Mouse (Mus musculus) embryonic facial prominence, embryonic 15.5 days (tissue): ENCODE measurements around the gene Vav3. TPM values are rescaled to one million over a fixed set of nuclear protein-coding genes. Genes with fewer than 3 reads are reported as not detected.
A peak's percentile ranks its signal among the peaks of the same experiment; 100 is the strongest.

Source experiments
- ATAC-seq: fragments of 200-750 bp; cut with Nextera tagmentation; 2 replicates; pipeline ENCODE4 v1.8.0; 2017; ENCODE audit warnings: low read depth, moderate TSS enrichment; ENCODE audit not compliant: insufficient number of reproducible peaks, low FRiP score, low TSS enrichment
- H3K27ac ChIP-seq: fragments of 300-500 bp; sonication (generic); replicated peaks from 2 replicates; pipeline ENCODE4 v1.5.1; 2015; ENCODE audit warnings: mild to moderate bottlenecking, inconsistent platforms
- H3K27me3 ChIP-seq: fragments of 300-500 bp; sonication (generic); 2 replicates; pipeline ENCODE4 v1.6.1; 2015; ENCODE audit warnings: inconsistent platforms
- H3K36me3 ChIP-seq: fragments of 300-500 bp; sonication (generic); 2 replicates; pipeline ENCODE4 v1.6.1; 2015; ENCODE audit warnings: mild to moderate bottlenecking, inconsistent platforms
- H3K4me1 ChIP-seq: fragments of 300-500 bp; sonication (generic); 2 replicates; pipeline ENCODE4 v1.6.1; 2015; ENCODE audit warnings: inconsistent platforms
- H3K4me2 ChIP-seq: fragments of 300-500 bp; sonication (generic); replicated peaks from 2 replicates; pipeline ENCODE4 v1.6.1; 2015; ENCODE audit warnings: mild to moderate bottlenecking, inconsistent platforms
- H3K4me3 ChIP-seq: fragments of 300-500 bp; sonication (generic); replicated peaks from 2 replicates; pipeline ENCODE4 v1.5.1; 2015; ENCODE audit warnings: mild to moderate bottlenecking, inconsistent platforms
- H3K9ac ChIP-seq: fragments of 300-500 bp; sonication (generic); 2 replicates; pipeline ENCODE4 v1.6.1; 2015; ENCODE audit warnings: inconsistent platforms
- H3K9me3 ChIP-seq: fragments of 300-500 bp; sonication (generic); replicated peaks from 2 replicates; pipeline ENCODE4 v1.6.1; 2016; ENCODE audit warnings: inconsistent platforms
- WGBS: fragments of 180-500 bp; shearing (Covaris S2); methylation state at CpG from one replicate; pipeline ENCODE4 v1.1.7; 2015; 5-methylcytosine and 5-hydroxymethylcytosine counted together
- polyA plus RNA-seq: library from polyadenylated mRNA; unstranded; fragments of >200 nt; fragmentation: Nextera tagmentation; extraction: Ambion mirVana; gene quantifications from 2 replicates; pipeline ENCODE4 v1.2.1, GENCODE M21; 2015

Vav3 gene
- polyA plus RNA-seq, 1 experiment from 2014 or later, result 27.7 TPM

DNA sequence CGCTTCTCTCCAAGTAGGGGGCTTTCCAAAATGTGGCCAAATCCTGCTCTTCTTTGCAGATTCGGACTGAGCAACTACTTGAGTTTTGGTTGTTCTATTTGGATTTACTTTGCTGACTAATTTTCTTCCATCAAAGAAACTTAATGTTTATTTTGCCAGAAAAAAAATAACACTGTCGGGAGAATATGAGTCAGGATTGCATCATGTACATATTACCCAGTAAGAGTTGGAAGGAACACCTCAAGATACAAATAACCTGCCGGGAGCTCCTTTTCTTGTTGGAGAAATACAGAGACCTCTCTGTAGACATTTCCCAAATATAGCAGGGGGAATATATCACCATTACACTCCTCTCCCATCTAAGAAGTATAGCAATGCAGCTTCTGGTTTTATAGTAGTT lies 300.3 kb downstream of the Vav3 start:
- 77% methylated on average over 4 of the region's 4 CpGs for WGBS
- Histone ChIP-seq H3K27me3 (no peaks in the 10 kb centered on the region), H3K36me3 (no peaks in the 10 kb centered on the region), H3K4me2 (no peak overlapping the region), H3K9ac (no peak overlapping the region), H3K9me3 (no peaks in the 10 kb centered on the region), H3K4me1 (no peaks in the 10 kb centered on the region), H3K27ac (no peak overlapping the region), H3K4me3 (no peak overlapping the region)
- ATAC-seq, result no peak

DNA sequence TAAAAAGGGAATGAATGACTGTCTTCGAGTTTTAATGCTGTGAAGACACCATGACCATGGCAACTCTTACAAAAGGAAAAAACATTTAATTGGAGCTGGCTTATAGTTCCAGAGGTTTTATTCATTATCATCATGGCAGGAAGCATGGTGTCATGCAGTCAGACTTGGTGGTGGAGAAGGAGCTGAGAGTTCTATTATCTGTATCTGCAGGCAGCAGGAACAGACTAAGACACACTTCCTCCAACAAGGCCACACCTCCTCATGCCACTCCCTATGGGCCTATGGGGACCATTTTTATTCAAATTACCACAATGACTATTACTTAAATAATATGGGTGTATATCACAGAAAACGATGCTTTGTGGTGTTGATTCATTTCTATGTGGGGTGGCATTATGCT lies 307.8 kb downstream of the Vav3 start:
- H3K4me3 ChIP-seq, result no peak overlapping the region
- 79% methylated on average over 2 of the region's 2 CpGs for WGBS
- no peaks in the 10 kb centered on the region for H3K4me1 ChIP-seq
- no peak overlapping the region for H3K9ac ChIP-seq
- H3K27me3 ChIP-seq, result no peaks in the 10 kb centered on the region
- no peak for ATAC-seq
- H3K9me3 ChIP-seq, result no peaks in the 10 kb centered on the region
- no peak overlapping the region for H3K4me2 ChIP-seq
- no peaks in the 10 kb centered on the region for H3K36me3 ChIP-seq
- no peak overlapping the region for H3K27ac ChIP-seq

DNA sequence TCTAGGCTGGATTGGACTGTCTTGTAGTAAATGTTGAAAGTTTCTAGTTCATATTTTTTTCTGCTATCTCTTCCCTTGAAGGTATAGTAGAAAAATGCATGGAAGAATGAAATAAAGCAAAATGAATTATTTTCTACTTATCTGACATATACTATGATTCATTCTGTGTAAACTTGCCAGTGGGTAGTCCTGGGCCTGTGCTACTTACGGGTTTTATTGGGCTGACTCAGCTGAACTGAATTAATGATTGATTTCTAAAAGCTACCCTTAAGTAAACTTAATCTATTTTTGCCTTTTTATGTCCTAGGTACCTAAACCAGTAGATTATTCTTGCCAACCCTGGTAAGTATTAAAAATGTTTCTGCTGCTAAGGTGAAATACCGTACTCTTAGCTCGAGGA lies 311.0 kb downstream of the Vav3 start:
- no peaks in the 10 kb centered on the region for H3K9me3 ChIP-seq
- ATAC-seq, result no peak
- no peaks in the 10 kb centered on the region for H3K36me3 ChIP-seq
- H3K27ac ChIP-seq, result no peak overlapping the region
- H3K27me3 ChIP-seq, result no peaks in the 10 kb centered on the region
- H3K9ac ChIP-seq, result no peak overlapping the region
- H3K4me2 ChIP-seq, result no peak overlapping the region
- WGBS, result 85% methylated on average over 3 of the region's 3 CpGs
- no peak overlapping the region for H3K4me3 ChIP-seq
- H3K4me1 ChIP-seq, result no peaks in the 10 kb centered on the region

DNA sequence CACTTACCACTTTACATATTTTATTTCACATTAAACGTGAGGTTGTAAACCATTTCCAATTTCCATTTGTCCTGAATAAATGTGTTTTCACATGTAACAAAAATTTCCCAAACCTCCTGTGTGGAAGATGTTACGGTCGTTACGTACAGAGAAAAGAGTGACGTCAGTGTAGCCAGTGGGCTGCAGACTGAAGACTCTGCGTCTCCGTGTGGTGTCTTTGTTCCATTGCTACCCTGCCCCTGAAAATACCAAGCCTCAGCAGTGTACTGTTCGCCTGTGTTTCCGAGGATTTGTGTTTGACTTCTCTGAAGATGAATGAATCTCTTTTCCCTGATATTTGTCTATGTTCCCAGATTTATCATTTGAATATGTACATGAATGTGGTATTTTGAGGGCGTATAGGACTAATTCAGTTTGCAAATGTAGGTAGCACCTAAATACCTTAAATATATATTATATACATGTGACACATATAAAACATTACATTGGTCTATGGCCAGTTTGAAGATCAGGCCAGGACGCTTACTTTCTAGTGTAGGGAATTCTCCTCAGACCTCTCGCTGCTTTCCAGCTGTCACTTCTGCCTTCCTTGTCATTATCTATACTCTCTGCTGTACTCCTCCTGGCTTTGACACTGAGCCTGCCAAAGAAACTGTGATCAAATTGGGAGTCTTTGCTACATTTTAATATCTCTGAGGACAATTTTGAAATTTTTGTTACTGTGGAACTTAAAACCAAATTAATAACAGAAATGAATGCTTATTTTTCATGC lies 312.6 kb downstream of the Vav3 start:
- H3K4me3 ChIP-seq, result no peak overlapping the region
- WGBS, result 70% methylated on average over 12 of the region's 12 CpGs
- no peak overlapping the region for H3K4me2 ChIP-seq
- H3K27ac ChIP-seq, result no peak overlapping the region
- H3K9ac ChIP-seq, result no peak overlapping the region
- no peaks in the 10 kb centered on the region for H3K9me3 ChIP-seq
- no peak for ATAC-seq
- no peaks in the 10 kb centered on the region for H3K27me3 ChIP-seq
- no peaks in the 10 kb centered on the region for H3K4me1 ChIP-seq
- no peaks in the 10 kb centered on the region for H3K36me3 ChIP-seq

DNA sequence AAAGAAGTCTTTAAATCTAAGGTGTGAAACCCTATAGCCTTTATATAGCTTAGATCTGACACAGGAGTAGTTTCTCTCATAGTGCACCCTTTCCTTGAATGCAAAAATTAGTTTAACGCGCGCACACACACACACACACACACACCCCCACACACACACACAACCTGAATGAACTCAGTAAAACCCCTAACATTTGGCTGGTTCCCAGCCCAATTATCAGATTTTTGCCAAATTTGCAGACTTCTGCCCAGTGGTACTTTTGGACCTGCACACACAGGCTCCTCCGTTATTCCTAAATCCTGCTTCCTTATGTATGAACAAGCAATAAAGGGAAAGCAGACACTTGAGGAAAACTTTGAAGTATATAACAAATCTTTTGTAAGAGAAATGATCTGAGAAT lies 313.9 kb downstream of the Vav3 start:
- H3K9ac ChIP-seq, result no peak overlapping the region
- no peaks in the 10 kb centered on the region for H3K36me3 ChIP-seq
- H3K4me1 ChIP-seq, result no peaks in the 10 kb centered on the region
- whole genome bisulfite sequencing, result 93% methylated on average over 4 of the region's 4 CpGs
- no peak overlapping the region for H3K4me3 ChIP-seq
- H3K9me3 ChIP-seq, result no peaks in the 10 kb centered on the region
- no peak for ATAC-seq
- H3K4me2 ChIP-seq, result no peak overlapping the region
- no peak overlapping the region for H3K27ac ChIP-seq
- H3K27me3 ChIP-seq, result no peaks in the 10 kb centered on the region

DNA sequence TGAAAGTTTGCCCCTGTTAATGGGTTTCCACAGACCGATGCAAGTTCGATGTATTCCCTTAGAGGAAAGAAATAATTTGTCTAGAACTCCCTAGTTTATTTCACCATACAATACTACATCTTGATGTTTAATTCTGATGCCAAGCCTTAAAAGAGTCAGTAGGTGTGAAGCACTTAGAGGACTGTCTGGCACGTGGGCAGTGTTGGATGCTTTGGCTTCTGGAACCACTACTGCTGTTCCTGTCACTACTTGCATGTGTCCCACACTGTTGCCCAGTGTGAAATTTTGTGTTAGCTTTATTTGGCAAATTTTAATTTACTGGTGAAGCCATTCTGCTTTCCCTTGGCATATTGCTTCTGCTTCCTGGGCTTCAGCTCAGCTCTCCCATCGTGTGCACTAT lies 331.3 kb downstream of the Vav3 start:
- 88% methylated on average over 4 of the region's 4 CpGs for WGBS
- H3K4me3 ChIP-seq, result no peak overlapping the region
- H3K36me3 ChIP-seq, result no peaks in the 10 kb centered on the region
- H3K9ac ChIP-seq, result no peak overlapping the region
- no peak overlapping the region for H3K27ac ChIP-seq
- ATAC-seq, result no peak
- H3K4me2 ChIP-seq, result no peak overlapping the region
- no peaks in the 10 kb centered on the region for H3K27me3 ChIP-seq
- H3K9me3 ChIP-seq, result no peaks in the 10 kb centered on the region
- H3K4me1 ChIP-seq, result no peaks in the 10 kb centered on the region

DNA sequence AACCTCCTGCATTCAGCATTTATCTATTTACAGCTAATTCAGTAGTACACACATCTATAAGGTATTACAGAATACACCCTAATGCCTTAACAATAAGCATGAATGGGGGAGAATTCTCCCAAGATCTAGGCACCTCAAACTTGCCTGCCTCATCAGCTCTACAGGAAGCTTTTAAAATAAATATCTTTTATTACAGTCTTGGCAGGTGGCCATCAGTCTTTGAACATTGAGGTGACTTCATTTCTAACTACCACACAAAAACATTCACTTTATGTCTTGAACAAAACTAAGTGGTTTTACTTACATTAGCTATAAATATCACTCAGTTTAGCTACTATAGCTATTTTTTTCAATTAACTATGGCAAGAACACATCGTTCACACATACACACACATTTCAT lies 332.5 kb downstream of the Vav3 start:
- no peaks in the 10 kb centered on the region for H3K4me1 ChIP-seq
- no peak overlapping the region for H3K4me2 ChIP-seq
- no peak overlapping the region for H3K9ac ChIP-seq
- no peak overlapping the region for H3K27ac ChIP-seq
- ATAC-seq, result no peak
- H3K27me3 ChIP-seq, result no peaks in the 10 kb centered on the region
- H3K4me3 ChIP-seq, result no peak overlapping the region
- WGBS, result 72% methylated on average over 1 of the region's 1 CpGs
- H3K36me3 ChIP-seq, result no peaks in the 10 kb centered on the region
- H3K9me3 ChIP-seq, result no peaks in the 10 kb centered on the region

DNA sequence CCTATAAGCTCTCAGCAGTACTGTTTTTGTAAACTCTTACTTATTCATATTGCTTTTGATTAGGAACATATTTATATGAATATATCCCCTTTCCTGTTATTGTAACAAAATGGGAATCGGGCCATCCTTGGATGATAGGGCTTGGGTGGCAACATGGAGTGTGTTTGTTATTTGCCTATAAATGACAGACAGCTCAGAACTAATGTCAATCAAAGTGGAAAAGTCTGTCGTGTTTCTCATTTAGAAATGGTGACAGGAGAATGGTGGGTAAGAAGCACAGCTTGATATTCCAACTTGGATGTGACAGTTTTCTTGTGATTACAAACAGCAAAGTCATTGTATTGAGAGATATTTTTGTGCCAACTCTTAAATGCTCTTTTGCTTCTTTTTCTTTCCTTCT lies 339.8 kb downstream of the Vav3 start:
- Histone ChIP-seq H3K4me2 (no peak overlapping the region), H3K4me1 (0 out of 2 replicates have a peak, but pooled peaks cover 6% of the 10 kb centered on the region), H3K27me3 (no peaks in the 10 kb centered on the region), H3K9ac (no peak overlapping the region), H3K9me3 (no peaks in the 10 kb centered on the region), H3K4me3 (no peak overlapping the region), H3K36me3 (no peaks in the 10 kb centered on the region), H3K27ac (no peak overlapping the region)
- no peak for ATAC-seq
- WGBS, result 47% methylated on average over 2 of the region's 2 CpGs

DNA sequence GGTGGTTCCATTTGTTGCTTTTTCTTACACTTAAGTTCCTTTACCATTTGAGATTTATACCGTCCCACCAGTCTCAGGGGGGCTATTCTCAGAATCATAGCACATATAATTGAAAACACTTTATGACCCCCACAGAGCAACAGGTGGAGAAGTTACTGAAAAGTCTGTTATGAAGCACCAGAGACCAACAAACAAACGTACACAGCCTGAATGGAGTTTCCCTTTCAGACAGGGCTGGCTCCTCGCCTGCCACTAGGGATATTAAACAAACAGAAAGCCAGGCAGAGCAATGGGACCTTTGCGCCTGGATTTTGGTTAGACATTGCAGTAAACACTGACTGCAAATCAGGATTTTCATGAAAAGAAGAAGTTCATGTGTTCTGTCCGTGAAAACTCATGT lies 341.4 kb downstream of the Vav3 start:
- H3K36me3 ChIP-seq, result no peaks in the 10 kb centered on the region
- no peak overlapping the region for H3K4me3 ChIP-seq
- H3K9me3 ChIP-seq, result no peaks in the 10 kb centered on the region
- no peak for ATAC-seq
- no peak overlapping the region for H3K4me2 ChIP-seq
- H3K27me3 ChIP-seq, result no peaks in the 10 kb centered on the region
- H3K4me1 ChIP-seq, result 0 out of 2 replicates have a peak, but pooled peaks cover 6% of the 10 kb centered on the region
- 78% methylated on average over 5 of the region's 5 CpGs for WGBS
- no peak overlapping the region for H3K27ac ChIP-seq
- no peak overlapping the region for H3K9ac ChIP-seq

DNA sequence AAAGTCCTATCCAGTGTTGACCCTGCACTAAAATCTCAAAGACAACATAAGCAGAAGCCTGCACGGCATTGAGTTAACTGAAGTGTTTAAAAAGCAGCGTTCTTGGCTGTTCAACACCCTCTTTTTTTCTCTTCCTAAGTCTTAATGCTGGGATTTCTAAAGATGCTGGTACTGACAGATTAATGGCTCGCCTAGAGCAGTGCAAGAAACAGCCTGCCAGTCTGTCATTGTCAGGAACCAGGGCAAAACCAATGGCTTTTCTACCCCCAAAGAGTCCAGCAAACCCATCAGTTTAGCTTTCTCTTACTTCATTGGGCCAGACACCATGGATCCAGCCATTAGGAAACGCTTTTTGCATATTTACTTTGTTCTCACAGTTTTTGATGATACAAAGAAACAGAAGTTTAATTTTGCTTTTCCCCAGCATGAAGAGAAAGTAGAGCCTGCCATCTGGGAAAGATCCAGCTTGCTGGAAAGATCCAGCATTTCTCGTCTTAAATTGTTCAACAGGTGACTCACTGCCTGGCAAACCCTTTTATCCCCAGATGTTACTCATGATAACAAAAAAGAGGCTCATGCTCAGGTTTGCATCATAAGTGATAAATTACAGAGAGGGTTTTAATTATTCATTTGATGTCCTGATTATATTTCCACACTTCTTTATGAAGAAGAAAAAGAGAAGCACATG lies 343.3 kb downstream of the Vav3 start:
- ATAC-seq, result no peak
- WGBS, result 51% methylated on average over 5 of the region's 5 CpGs
- no peaks in the 10 kb centered on the region for H3K36me3 ChIP-seq
- no peak overlapping the region for H3K4me3 ChIP-seq
- no peaks in the 10 kb centered on the region for H3K9me3 ChIP-seq
- H3K27ac ChIP-seq, result peak overlapping the region; percentile 51
- 0 out of 2 replicates have a peak, but pooled peaks cover 6% of the 10 kb centered on the region for H3K4me1 ChIP-seq
- H3K27me3 ChIP-seq, result no peaks in the 10 kb centered on the region
- no peak overlapping the region for H3K4me2 ChIP-seq
- H3K9ac ChIP-seq, result no peak overlapping the region

DNA sequence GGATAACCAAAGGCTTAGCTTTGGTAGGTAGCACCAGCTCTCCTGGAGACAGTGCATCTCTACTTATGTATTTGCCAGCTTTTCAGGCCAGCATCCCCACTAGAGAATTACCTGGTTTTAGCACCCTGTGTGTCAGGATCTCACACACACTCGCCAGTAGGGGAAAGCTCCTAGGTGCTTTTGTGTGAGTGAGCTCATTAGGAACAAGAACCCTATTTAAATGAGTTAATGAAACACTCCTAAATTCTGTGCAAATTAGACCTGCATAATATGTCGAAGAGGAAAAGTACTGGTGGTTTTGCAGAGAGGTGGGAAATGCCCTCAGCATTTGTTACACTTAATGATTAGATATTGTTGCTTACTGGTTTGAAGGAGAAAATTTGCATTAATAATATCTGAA lies 350.1 kb downstream of the Vav3 start:
- 69% methylated on average over 2 of the region's 2 CpGs for WGBS
- Histone ChIP-seq H3K4me1 (no peaks in the 10 kb centered on the region), H3K9me3 (no peaks in the 10 kb centered on the region), H3K36me3 (no peaks in the 10 kb centered on the region), H3K4me2 (no peak overlapping the region), H3K27me3 (no peaks in the 10 kb centered on the region), H3K4me3 (no peak overlapping the region), H3K27ac (no peak overlapping the region), H3K9ac (no peak overlapping the region)
- ATAC-seq, result no peak

DNA sequence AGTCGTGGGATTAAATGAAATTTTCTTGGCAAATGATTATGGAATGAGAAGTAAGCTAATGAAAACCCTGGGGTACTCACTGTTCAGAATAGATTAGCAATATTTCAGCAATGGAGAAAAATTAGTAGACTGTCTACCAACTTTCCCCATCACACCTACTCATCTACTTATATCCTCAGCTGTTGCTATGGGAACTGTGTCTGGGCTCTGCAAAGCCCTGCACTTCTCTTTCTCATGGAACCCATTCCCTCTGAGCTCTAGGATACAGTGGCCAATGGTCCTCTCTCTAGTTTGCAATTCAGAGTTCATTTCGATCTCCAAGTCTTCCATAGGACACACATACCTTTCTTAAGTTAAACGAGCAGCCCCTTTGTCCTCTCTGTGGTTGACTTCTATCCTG lies 352.2 kb downstream of the Vav3 start:
- Histone ChIP-seq H3K27ac (no peak overlapping the region), H3K4me1 (no peaks in the 10 kb centered on the region), H3K4me3 (no peak overlapping the region), H3K9ac (no peak overlapping the region), H3K36me3 (no peaks in the 10 kb centered on the region), H3K9me3 (no peaks in the 10 kb centered on the region), H3K4me2 (no peak overlapping the region), H3K27me3 (no peaks in the 10 kb centered on the region)
- ATAC-seq, result no peak
- 79% methylated on average over 3 of the region's 3 CpGs for WGBS
